Mouse (Mus musculus): Measurements from ENCODE around the gene St6galnac6. TPM values are rescaled to one million over a fixed set of nuclear protein-coding genes. Genes with fewer than 3 reads are reported as not detected.

St6galnac6 gene
- polyA plus RNA-seq, 1 experiment from 2014 or later = 12.2 TPM

GRCm38 (mm10) chr2:32634277-32635105 lies 35.0 kb downstream of the St6galnac6 start:
- 83% methylated on average over 10 of the region's 10 CpGs for WGBS
- ATAC-seq (ENCODE audit: insufficient number of reproducible peaks, insufficient read depth, low FRiP score, low read depth) = no peak
- Histone ChIP-seq H3K9ac (ENCODE audit: low read length) (peak overlapping the region; percentile 5; the same call in 1 of the 2 replicates), H3K4me1 (ENCODE audit: control insufficient read depth in 2 of 2, insufficient read depth in 2 of 2, low read length in 2 of 2) (peaks cover 19 to 36% of the 10 kb centered on the region in 2 experiments), H3K4me2 (ENCODE audit: low read length) (no peak overlapping the region), H3K4me3 (ENCODE audit: control insufficient read depth in 1 of 2, insufficient read depth in 1 of 2, low read depth in 1 of 2, low read length in 2 of 2) (no peak overlapping the region), H3K9me3 (ENCODE audit: control insufficient read depth, low read length) (no peaks in the 10 kb centered on the region), H3K36me3 (ENCODE audit: control insufficient read depth, insufficient read depth, low read length) (peaks cover 67% of the 10 kb centered on the region), H3K27me3 (ENCODE audit: control insufficient read depth, insufficient read depth, low read length) (no peaks in the 10 kb centered on the region), H3K27ac (replicated peaks in 1 of 2; ENCODE audit: control insufficient read depth in 1 of 2, insufficient read depth in 1 of 2, low read depth in 2 of 2, low read length in 2 of 2) (peak overlapping the region; percentile 32 to 70; a peak in 3 of 4 replicates)

- no peak overlapping the region for H3K4me3 ChIP-seq (ENCODE audit: control insufficient read depth in 1 of 2, insufficient read depth in 1 of 2, low read depth in 1 of 2, low read length in 2 of 2)
- no peak for ATAC-seq (ENCODE audit: insufficient number of reproducible peaks, insufficient read depth, low FRiP score, low read depth)
- peak overlapping the region in 1 of 2 experiments; percentile 69; a peak in 2 of 4 replicates for H3K27ac ChIP-seq (replicated peaks in 1 of 2; ENCODE audit: control insufficient read depth in 1 of 2, insufficient read depth in 1 of 2, low read depth in 2 of 2, low read length in 2 of 2)
- 70% methylated on average over 7 of the region's 7 CpGs for WGBS
- H3K36me3 ChIP-seq (ENCODE audit: control insufficient read depth, insufficient read depth, low read length) = peaks cover 46% of the 10 kb centered on the region
- H3K9me3 ChIP-seq (ENCODE audit: control insufficient read depth, low read length) = no peaks in the 10 kb centered on the region
- H3K27me3 ChIP-seq (ENCODE audit: control insufficient read depth, insufficient read depth, low read length) = no peaks in the 10 kb centered on the region
- no peak overlapping the region for H3K9ac ChIP-seq (ENCODE audit: low read length)
- no peak overlapping the region for H3K4me2 ChIP-seq (ENCODE audit: low read length)
- H3K4me1 ChIP-seq (ENCODE audit: control insufficient read depth in 2 of 2, insufficient read depth in 2 of 2, low read length in 2 of 2) = peaks cover 22 to 39% of the 10 kb centered on the region in 2 experiments
Measured at GRCm38 (mm10) chr2:32636617-32637016, 37.1 kb downstream of the St6galnac6 start.

GRCm38 (mm10) chr2:32637778-32638281 lies 38.3 kb downstream of the St6galnac6 start:
- Histone ChIP-seq H3K4me1 (ENCODE audit: control insufficient read depth in 2 of 2, insufficient read depth in 2 of 2, low read length in 2 of 2) (peaks cover 30 to 41% of the 10 kb centered on the region in 2 experiments), H3K9me3 (ENCODE audit: control insufficient read depth, low read length) (no peaks in the 10 kb centered on the region), H3K27me3 (ENCODE audit: control insufficient read depth, insufficient read depth, low read length) (no peaks in the 10 kb centered on the region), H3K4me3 (ENCODE audit: control insufficient read depth in 1 of 2, insufficient read depth in 1 of 2, low read depth in 1 of 2, low read length in 2 of 2) (no peak overlapping the region), H3K9ac (ENCODE audit: low read length) (peak overlapping the region; percentile 59; the same call in 1 of the 2 replicates), H3K4me2 (ENCODE audit: low read length) (0 out of 2 replicates have a peak overlapping the region, but pooled peaks have one; percentile 9), H3K36me3 (ENCODE audit: control insufficient read depth, insufficient read depth, low read length) (peaks cover 35% of the 10 kb centered on the region), H3K27ac (replicated peaks in 1 of 2; ENCODE audit: control insufficient read depth in 1 of 2, insufficient read depth in 1 of 2, low read depth in 2 of 2, low read length in 2 of 2) (peak overlapping the region; percentile 50 to 69)
- WGBS = 10% methylated on average over 11 of the region's 11 CpGs
- ATAC-seq (ENCODE audit: insufficient number of reproducible peaks, insufficient read depth, low FRiP score, low read depth) = peak; percentile 64

GRCm38 (mm10) chr2:32639632-32640031 lies 40.1 kb downstream of the St6galnac6 start:
- no peaks in the 10 kb centered on the region for H3K27me3 ChIP-seq (ENCODE audit: control insufficient read depth, insufficient read depth, low read length)
- H3K27ac ChIP-seq (replicated peaks in 1 of 2; ENCODE audit: control insufficient read depth in 1 of 2, insufficient read depth in 1 of 2, low read depth in 2 of 2, low read length in 2 of 2) = peak overlapping the region in 1 of 2 experiments; percentile 57; a peak in 2 of 4 replicates
- peaks cover 34 to 42% of the 10 kb centered on the region in 2 experiments for H3K4me1 ChIP-seq (ENCODE audit: control insufficient read depth in 2 of 2, insufficient read depth in 2 of 2, low read length in 2 of 2)
- H3K9ac ChIP-seq (ENCODE audit: low read length) = no peak overlapping the region
- ATAC-seq (ENCODE audit: insufficient number of reproducible peaks, insufficient read depth, low FRiP score, low read depth) = no peak
- no peak overlapping the region for H3K4me3 ChIP-seq (ENCODE audit: control insufficient read depth in 1 of 2, insufficient read depth in 1 of 2, low read depth in 1 of 2, low read length in 2 of 2)
- WGBS = 58% methylated on average over 1 of the region's 1 CpGs
- H3K9me3 ChIP-seq (ENCODE audit: control insufficient read depth, low read length) = no peaks in the 10 kb centered on the region
- H3K4me2 ChIP-seq (ENCODE audit: low read length) = no peak overlapping the region
- peaks cover 17% of the 10 kb centered on the region for H3K36me3 ChIP-seq (ENCODE audit: control insufficient read depth, insufficient read depth, low read length)

GRCm38 (mm10) chr2:32640550-32641051 lies 41.1 kb downstream of the St6galnac6 start:
- H3K27ac ChIP-seq (replicated peaks in 1 of 2; ENCODE audit: control insufficient read depth in 1 of 2, insufficient read depth in 1 of 2, low read depth in 2 of 2, low read length in 2 of 2) = peak overlapping the region in 1 of 2 experiments; percentile 16; a peak in 1 of 4 replicates
- H3K4me2 ChIP-seq (ENCODE audit: low read length) = no peak overlapping the region
- no peak for ATAC-seq (ENCODE audit: insufficient number of reproducible peaks, insufficient read depth, low FRiP score, low read depth)
- no peak overlapping the region for H3K4me3 ChIP-seq (ENCODE audit: control insufficient read depth in 1 of 2, insufficient read depth in 1 of 2, low read depth in 1 of 2, low read length in 2 of 2)
- no peaks in the 10 kb centered on the region for H3K27me3 ChIP-seq (ENCODE audit: control insufficient read depth, insufficient read depth, low read length)
- H3K9me3 ChIP-seq (ENCODE audit: control insufficient read depth, low read length) = no peaks in the 10 kb centered on the region
- peaks cover 8% of the 10 kb centered on the region for H3K36me3 ChIP-seq (ENCODE audit: control insufficient read depth, insufficient read depth, low read length)
- H3K4me1 ChIP-seq (ENCODE audit: control insufficient read depth in 2 of 2, insufficient read depth in 2 of 2, low read length in 2 of 2) = peaks cover 43 to 50% of the 10 kb centered on the region in 2 experiments
- 44% methylated on average over 6 of the region's 6 CpGs for WGBS
- H3K9ac ChIP-seq (ENCODE audit: low read length) = no peak overlapping the region

- H3K9me3 ChIP-seq (ENCODE audit: control insufficient read depth, low read length) = no peaks in the 10 kb centered on the region
- H3K9ac ChIP-seq (ENCODE audit: low read length) = no peak overlapping the region
- WGBS = 72% methylated on average over 5 of the region's 5 CpGs
- peaks cover under 1% of the 10 kb centered on the region; the same call in 1 of the 2 replicates for H3K36me3 ChIP-seq (ENCODE audit: control insufficient read depth, insufficient read depth, low read length)
- peak overlapping the region; percentile 53 to 67; a peak in 3 of 4 replicates for H3K27ac ChIP-seq (replicated peaks in 1 of 2; ENCODE audit: control insufficient read depth in 1 of 2, insufficient read depth in 1 of 2, low read depth in 2 of 2, low read length in 2 of 2)
- no peak overlapping the region for H3K4me3 ChIP-seq (ENCODE audit: control insufficient read depth in 1 of 2, insufficient read depth in 1 of 2, low read depth in 1 of 2, low read length in 2 of 2)
- no peak overlapping the region for H3K4me2 ChIP-seq (ENCODE audit: low read length)
- H3K4me1 ChIP-seq (ENCODE audit: control insufficient read depth in 2 of 2, insufficient read depth in 2 of 2, low read length in 2 of 2) = peaks cover 43 to 54% of the 10 kb centered on the region in 2 experiments
- H3K27me3 ChIP-seq (ENCODE audit: control insufficient read depth, insufficient read depth, low read length) = no peaks in the 10 kb centered on the region
- ATAC-seq (ENCODE audit: insufficient number of reproducible peaks, insufficient read depth, low FRiP score, low read depth) = no peak
Measured at GRCm38 (mm10) chr2:32641810-32642209, 42.3 kb downstream of the St6galnac6 start.

- Histone ChIP-seq H3K4me3 (ENCODE audit: control insufficient read depth in 1 of 2, insufficient read depth in 1 of 2, low read depth in 1 of 2, low read length in 2 of 2) (no peak overlapping the region), H3K9me3 (ENCODE audit: control insufficient read depth, low read length) (no peaks in the 10 kb centered on the region), H3K27me3 (ENCODE audit: control insufficient read depth, insufficient read depth, low read length) (no peaks in the 10 kb centered on the region), H3K36me3 (ENCODE audit: control insufficient read depth, insufficient read depth, low read length) (no peaks in the 10 kb centered on the region), H3K27ac (replicated peaks in 1 of 2; ENCODE audit: control insufficient read depth in 1 of 2, insufficient read depth in 1 of 2, low read depth in 2 of 2, low read length in 2 of 2) (peak overlapping the region; percentile 53 to 67), H3K4me1 (ENCODE audit: control insufficient read depth in 2 of 2, insufficient read depth in 2 of 2, low read length in 2 of 2) (peaks cover 41 to 49% of the 10 kb centered on the region in 2 experiments), H3K9ac (ENCODE audit: low read length) (no peak overlapping the region; the same call in 1 of the 2 replicates), H3K4me2 (ENCODE audit: low read length) (no peak overlapping the region)
- ATAC-seq (ENCODE audit: insufficient number of reproducible peaks, insufficient read depth, low FRiP score, low read depth) = peak; percentile 54
- whole genome bisulfite sequencing = 22% methylated on average over 7 of the region's 7 CpGs
Measured at GRCm38 (mm10) chr2:32642813-32643212, 43.3 kb downstream of the St6galnac6 start.
